Comparison of ENCODE assay signal across 8 mouse cellular contexts in genomic region chrX:11621045-11621763, GRCm38 (mm10).
A peak's percentile ranks its signal among the peaks of the same experiment; 100 is the strongest.
DNase-seq lines count a peak whose midpoint lies in the region; ATAC-seq lines count a peak whose summit lies in the region.

No protein-coding gene starts in this region.

- peaks cover 47% of the 10 kb centered on the region for H3K27me3 ChIP-seq in midbrain, embryonic 10.5 days (ENCODE audit: low read depth, poor library complexity, severe bottlenecking)
- H3K27me3 ChIP-seq in midbrain, embryonic 11.5 days (ENCODE audit: control insufficient read depth, insufficient read depth, low read length) = peaks cover 2% of the 10 kb centered on the region; the same call in 1 of the 2 replicates
- H3K27me3 ChIP-seq in forebrain, embryonic 14.5 days (replicated peaks; ENCODE audit: control insufficient read depth, insufficient read depth, low read length) = no peaks in the 10 kb centered on the region
- no peaks in the 10 kb centered on the region for H3K27me3 ChIP-seq in hindbrain, embryonic 15.5 days
- no peaks in the 10 kb centered on the region for H3K27me3 ChIP-seq in limb, embryonic 13.5 days

- H3K9me3 ChIP-seq in midbrain, embryonic 10.5 days (replicated peaks) = no peaks in the 10 kb centered on the region
- H3K9me3 ChIP-seq in midbrain, embryonic 11.5 days (ENCODE audit: control insufficient read depth, low read length) = no peaks in the 10 kb centered on the region
- H3K9me3 ChIP-seq in forebrain, embryonic 14.5 days (replicated peaks; ENCODE audit: control insufficient read depth, low read length) = no peaks in the 10 kb centered on the region
- no peaks in the 10 kb centered on the region for H3K9me3 ChIP-seq in hindbrain, embryonic 15.5 days
- no peaks in the 10 kb centered on the region for H3K9me3 ChIP-seq in limb, embryonic 13.5 days

- DNase-seq in midbrain, embryonic 10.5 days (ENCODE audit: low spot score) = peak; percentile 21
- DNase-seq in midbrain, embryonic 11.5 days (ENCODE audit: low spot score, missing footprints) = no peak
- peak; percentile 41 for DNase-seq in forebrain, embryonic 14.5 days (ENCODE audit: low spot score)
- peak; percentile 59 for DNase-seq in ovary, postnatal 36 days (ENCODE audit: low spot score)
- no peak for DNase-seq in cerebellum, postnatal 4 days (ENCODE audit: low spot score in 2 of 2)
- no peak for DNase-seq in cerebellum, postnatal 25 days

- peak overlapping the region; percentile 65 for H3K27ac ChIP-seq in midbrain, embryonic 10.5 days (replicated peaks)
- H3K27ac ChIP-seq in midbrain, embryonic 11.5 days (ENCODE audit: low read depth, low read length) = no peak overlapping the region
- no peak overlapping the region; the same call in 1 of the 2 replicates for H3K27ac ChIP-seq in forebrain, embryonic 14.5 days (ENCODE audit: low read depth, low read length)
- H3K27ac ChIP-seq in hindbrain, embryonic 15.5 days (replicated peaks) = no peak overlapping the region
- no peak overlapping the region for H3K27ac ChIP-seq in limb, embryonic 13.5 days

- H3K36me3 ChIP-seq in midbrain, embryonic 10.5 days = no peaks in the 10 kb centered on the region
- no peaks in the 10 kb centered on the region for H3K36me3 ChIP-seq in midbrain, embryonic 11.5 days (ENCODE audit: control insufficient read depth, insufficient read depth, low read length)
- H3K36me3 ChIP-seq in forebrain, embryonic 14.5 days (ENCODE audit: control insufficient read depth, insufficient read depth, low read length) = no peaks in the 10 kb centered on the region
- H3K36me3 ChIP-seq in hindbrain, embryonic 15.5 days = no peaks in the 10 kb centered on the region
- no peaks in the 10 kb centered on the region for H3K36me3 ChIP-seq in limb, embryonic 13.5 days

- H3K4me1 ChIP-seq in midbrain, embryonic 10.5 days = peaks cover 27% of the 10 kb centered on the region
- H3K4me1 ChIP-seq in midbrain, embryonic 11.5 days (ENCODE audit: control insufficient read depth, insufficient read depth, low read length) = peaks cover 11% of the 10 kb centered on the region; the same call in 1 of the 2 replicates
- peaks cover 2% of the 10 kb centered on the region; the same call in 1 of the 2 replicates for H3K4me1 ChIP-seq in forebrain, embryonic 14.5 days (ENCODE audit: control insufficient read depth, insufficient read depth, low read length)
- 0 out of 2 replicates have a peak, but pooled peaks cover 11% of the 10 kb centered on the region for H3K4me1 ChIP-seq in hindbrain, embryonic 15.5 days (replicated peaks)
- H3K4me1 ChIP-seq in limb, embryonic 13.5 days = peaks cover 4% of the 10 kb centered on the region; the same call in 1 of the 2 replicates

- H3K9ac ChIP-seq in midbrain, embryonic 11.5 days (ENCODE audit: low read length) = no peak overlapping the region
- no peak overlapping the region for H3K9ac ChIP-seq in forebrain, embryonic 14.5 days (ENCODE audit: low read length)
- no peak overlapping the region for H3K9ac ChIP-seq in hindbrain, embryonic 15.5 days
- H3K9ac ChIP-seq in limb, embryonic 13.5 days = no peak overlapping the region

- ATAC-seq in midbrain, embryonic 11.5 days (ENCODE audit: low FRiP score) = no peak
- ATAC-seq in forebrain, embryonic 14.5 days = peak; percentile 58; the same call in 1 of the 2 replicates
- ATAC-seq in hindbrain, embryonic 15.5 days (ENCODE audit: low FRiP score, low read depth) = 0 out of 2 replicates have a peak, but pooled peaks have one; percentile 61
- peak; percentile 69; the same call in 1 of the 2 replicates for ATAC-seq in limb, embryonic 13.5 days (ENCODE audit: low FRiP score, low read depth)

- H3K4me2 ChIP-seq in midbrain, embryonic 11.5 days = no peak overlapping the region
- H3K4me2 ChIP-seq in forebrain, embryonic 14.5 days (ENCODE audit: low read length) = no peak overlapping the region
- no peak overlapping the region for H3K4me2 ChIP-seq in hindbrain, embryonic 15.5 days
- peak overlapping the region; percentile 27 for H3K4me2 ChIP-seq in limb, embryonic 13.5 days (replicated peaks)

- H3K4me3 ChIP-seq in midbrain, embryonic 10.5 days = no peak overlapping the region
- no peak overlapping the region for H3K4me3 ChIP-seq in midbrain, embryonic 11.5 days (ENCODE audit: low read depth, low read length)
- no peak overlapping the region for H3K4me3 ChIP-seq in forebrain, embryonic 14.5 days (ENCODE audit: low read depth, low read length)
- H3K4me3 ChIP-seq in hindbrain, embryonic 15.5 days = no peak overlapping the region
- H3K4me3 ChIP-seq in limb, embryonic 13.5 days = no peak overlapping the region

- WGBS in midbrain, embryonic 10.5 days = 67% methylated on average over 19 of the region's 19 CpGs
- 62% methylated on average over 19 of the region's 19 CpGs for WGBS in midbrain, embryonic 11.5 days
- 47% methylated on average over 19 of the region's 19 CpGs for WGBS in forebrain, embryonic 14.5 days
- WGBS in hindbrain, embryonic 15.5 days = 51% methylated on average over 19 of the region's 19 CpGs
- WGBS in limb, embryonic 13.5 days = 46% methylated on average over 19 of the region's 19 CpGs

Comparison
In these comparisons a context has a peak if more than half of its experiments do, and no peak if none do; other contexts are left out.
1. DNase-seq: peak in midbrain, embryonic 10.5 days (single experiment), forebrain, embryonic 14.5 days (single experiment) and ovary, postnatal 36 days (single experiment); none in midbrain, embryonic 11.5 days (single experiment), cerebellum, postnatal 4 days (0 of 2) and cerebellum, postnatal 25 days (0 of 2).